Mouse (Mus musculus) hindbrain, embryonic 15.5 days (tissue): ENCODE measurements around the gene Foxp1. TPM values are rescaled to one million over a fixed set of nuclear protein-coding genes. Genes with fewer than 3 reads are reported as not detected.

Experiments
- ATAC-seq: fragments of 200-750 bp; cut with Nextera tagmentation; 2 replicates; pipeline ENCODE4 v1.8.0; 2017; ENCODE audit warnings: low read depth, moderate number of reproducible peaks, moderate TSS enrichment; ENCODE audit not compliant: low FRiP score
- H3K27ac ChIP-seq: fragments of 300-500 bp; sonication (generic); replicated peaks from 2 replicates; pipeline ENCODE4 v1.5.1; 2015; ENCODE audit warnings: mild to moderate bottlenecking, inconsistent platforms
- H3K27me3 ChIP-seq: fragments of 300-500 bp; sonication (generic); 2 replicates; pipeline ENCODE4 v1.6.1; 2015; ENCODE audit warnings: control low read depth, inconsistent platforms
- H3K36me3 ChIP-seq: fragments of 300-500 bp; sonication (generic); 2 replicates; pipeline ENCODE4 v1.6.1; 2015; ENCODE audit warnings: control low read depth, inconsistent platforms
- H3K4me1 ChIP-seq: fragments of 300-500 bp; sonication (generic); replicated peaks from 2 replicates; pipeline ENCODE4 v1.6.1; 2015; ENCODE audit warnings: control low read depth, inconsistent platforms
- H3K4me2 ChIP-seq: fragments of 300-500 bp; sonication (generic); 2 replicates; pipeline ENCODE4 v1.6.1; 2015; ENCODE audit warnings: moderate library complexity, mild to moderate bottlenecking, inconsistent platforms
- H3K4me3 ChIP-seq: fragments of 300-500 bp; sonication (generic); 2 replicates; pipeline ENCODE4 v1.5.1; 2015; ENCODE audit warnings: mild to moderate bottlenecking, inconsistent platforms
- H3K9ac ChIP-seq: fragments of 300-500 bp; sonication (generic); 2 replicates; pipeline ENCODE4 v1.6.1; 2015; ENCODE audit warnings: inconsistent platforms
- H3K9me3 ChIP-seq: fragments of 300-500 bp; sonication (generic); 2 replicates; pipeline ENCODE4 v1.6.1; 2016; ENCODE audit warnings: control low read depth, inconsistent platforms
- WGBS: fragments of 180-500 bp; shearing (Covaris S2); methylation state at CpG from one replicate; pipeline ENCODE4 v1.1.7; 2015; 5-methylcytosine and 5-hydroxymethylcytosine counted together
- polyA plus RNA-seq: library from polyadenylated mRNA; unstranded; fragments of >200 nt; fragmentation: Nextera tagmentation; extraction: Ambion mirVana; gene quantifications from 2 replicates; pipeline ENCODE4 v1.2.1, GENCODE M21; 2015

The Foxp1 gene
- polyA plus RNA-seq, 1 experiment from 2014 or later = 74.2 TPM

GRCm38 (mm10) chr6:99070710-99071109, 451.8 kb downstream of the Foxp1 start:
- WGBS = 77% methylated on average over 5 of the region's 5 CpGs
- no peak overlapping the region for H3K9ac ChIP-seq
- H3K27ac ChIP-seq = no peak overlapping the region
- 0 out of 2 replicates have a peak, but pooled peaks cover 5% of the 10 kb centered on the region for H3K4me1 ChIP-seq
- ATAC-seq = no peak
- H3K4me3 ChIP-seq = no peak overlapping the region
- H3K27me3 ChIP-seq = no peaks in the 10 kb centered on the region
- no peaks in the 10 kb centered on the region for H3K9me3 ChIP-seq
- H3K4me2 ChIP-seq = no peak overlapping the region
- H3K36me3 ChIP-seq = peaks cover 9% of the 10 kb centered on the region

- ATAC-seq = no peak
- 97% methylated on average over 1 of the region's 1 CpGs for WGBS
- H3K4me1 ChIP-seq = 0 out of 2 replicates have a peak, but pooled peaks cover 5% of the 10 kb centered on the region
- no peak overlapping the region for H3K4me2 ChIP-seq
- H3K27me3 ChIP-seq = no peaks in the 10 kb centered on the region
- no peak overlapping the region for H3K4me3 ChIP-seq
- H3K9ac ChIP-seq = no peak overlapping the region
- no peak overlapping the region for H3K27ac ChIP-seq
- no peaks in the 10 kb centered on the region for H3K9me3 ChIP-seq
- H3K36me3 ChIP-seq = 0 out of 2 replicates have a peak, but pooled peaks cover 5% of the 10 kb centered on the region
Observed at GRCm38 (mm10) chr6:99069726-99070125, 452.8 kb downstream of the Foxp1 start.

- H3K4me3 ChIP-seq = no peak overlapping the region
- no peak overlapping the region for H3K27ac ChIP-seq
- H3K9ac ChIP-seq = no peak overlapping the region
- no peak overlapping the region for H3K4me2 ChIP-seq
- H3K36me3 ChIP-seq = no peaks in the 10 kb centered on the region
- H3K9me3 ChIP-seq = no peaks in the 10 kb centered on the region
- WGBS = 56% methylated on average over 9 of the region's 9 CpGs
- H3K4me1 ChIP-seq = 0 out of 2 replicates have a peak, but pooled peaks cover 5% of the 10 kb centered on the region
- no peaks in the 10 kb centered on the region for H3K27me3 ChIP-seq
- ATAC-seq = no peak
Observed at GRCm38 (mm10) chr6:99065569-99066353, 456.8 kb downstream of the Foxp1 start.

GRCm38 (mm10) chr6:99063982-99064484, 458.5 kb downstream of the Foxp1 start:
- H3K27me3 ChIP-seq = no peaks in the 10 kb centered on the region
- no peak overlapping the region for H3K4me2 ChIP-seq
- no peak for ATAC-seq
- 0 out of 2 replicates have a peak, but pooled peaks cover 5% of the 10 kb centered on the region for H3K4me1 ChIP-seq
- H3K4me3 ChIP-seq = no peak overlapping the region
- H3K9me3 ChIP-seq = no peaks in the 10 kb centered on the region
- H3K9ac ChIP-seq = no peak overlapping the region
- H3K36me3 ChIP-seq = no peaks in the 10 kb centered on the region
- 90% methylated on average over 10 of the region's 10 CpGs for WGBS
- no peak overlapping the region for H3K27ac ChIP-seq

GRCm38 (mm10) chr6:99062931-99063330, 459.6 kb downstream of the Foxp1 start:
- Histone ChIP-seq H3K9ac (no peak overlapping the region), H3K4me1 (0 out of 2 replicates have a peak, but pooled peaks cover 2% of the 10 kb centered on the region)

GRCm38 (mm10) chr6:99058688-99059087, 463.8 kb downstream of the Foxp1 start:
- Histone ChIP-seq H3K36me3 (no peaks in the 10 kb centered on the region), H3K4me1 (no peaks in the 10 kb centered on the region), H3K9ac (no peak overlapping the region), H3K27ac (no peak overlapping the region), H3K4me2 (no peak overlapping the region), H3K4me3 (no peak overlapping the region), H3K9me3 (no peaks in the 10 kb centered on the region), H3K27me3 (no peaks in the 10 kb centered on the region)
- ATAC-seq = no peak
- 56% methylated on average over 3 of the region's 3 CpGs for WGBS

More at GRCm38 (mm10) chr6:99062931-99063330, 459.6 kb downstream of the Foxp1 start:
- no peak for ATAC-seq
- Histone ChIP-seq H3K4me2 (no peak overlapping the region), H3K4me3 (no peak overlapping the region), H3K27ac (no peak overlapping the region), H3K9me3 (no peaks in the 10 kb centered on the region), H3K27me3 (no peaks in the 10 kb centered on the region), H3K36me3 (no peaks in the 10 kb centered on the region)
- WGBS = 91% methylated on average over 8 of the region's 8 CpGs

- no peaks in the 10 kb centered on the region for H3K9me3 ChIP-seq
- H3K4me3 ChIP-seq = no peak overlapping the region
- no peak for ATAC-seq
- H3K4me2 ChIP-seq = no peak overlapping the region
- no peaks in the 10 kb centered on the region for H3K36me3 ChIP-seq
- no peak overlapping the region for H3K9ac ChIP-seq
- H3K4me1 ChIP-seq = no peaks in the 10 kb centered on the region
- WGBS = 93% methylated on average over 4 of the region's 4 CpGs
- H3K27ac ChIP-seq = no peak overlapping the region
- H3K27me3 ChIP-seq = no peaks in the 10 kb centered on the region
Observed at GRCm38 (mm10) chr6:99057113-99057553, 465.4 kb downstream of the Foxp1 start.

GRCm38 (mm10) chr6:99056379-99056778, 466.1 kb downstream of the Foxp1 start:
- Histone ChIP-seq H3K4me2 (no peak overlapping the region), H3K4me3 (no peak overlapping the region), H3K9me3 (no peaks in the 10 kb centered on the region), H3K9ac (no peak overlapping the region), H3K27ac (no peak overlapping the region), H3K27me3 (no peaks in the 10 kb centered on the region), H3K36me3 (no peaks in the 10 kb centered on the region), H3K4me1 (no peaks in the 10 kb centered on the region)
- 79% methylated on average over 2 of the region's 2 CpGs for WGBS
- no peak for ATAC-seq

- H3K9ac ChIP-seq = no peak overlapping the region
- no peak overlapping the region for H3K4me2 ChIP-seq
- no peaks in the 10 kb centered on the region for H3K36me3 ChIP-seq
- H3K27me3 ChIP-seq = no peaks in the 10 kb centered on the region
- no peak for ATAC-seq
- H3K4me1 ChIP-seq = no peaks in the 10 kb centered on the region
- no peak overlapping the region for H3K4me3 ChIP-seq
- H3K27ac ChIP-seq = no peak overlapping the region
- H3K9me3 ChIP-seq = no peaks in the 10 kb centered on the region
- WGBS = 87% methylated on average over 2 of the region's 2 CpGs
Observed at GRCm38 (mm10) chr6:99053998-99054397, 468.5 kb downstream of the Foxp1 start.

GRCm38 (mm10) chr6:99053111-99053510, 469.4 kb downstream of the Foxp1 start:
- WGBS = 87% methylated on average over 7 of the region's 7 CpGs
- Histone ChIP-seq H3K27me3 (no peaks in the 10 kb centered on the region), H3K4me2 (no peak overlapping the region), H3K27ac (no peak overlapping the region), H3K36me3 (no peaks in the 10 kb centered on the region), H3K9ac (no peak overlapping the region), H3K4me3 (no peak overlapping the region), H3K4me1 (no peaks in the 10 kb centered on the region), H3K9me3 (no peaks in the 10 kb centered on the region)
- ATAC-seq = no peak

- H3K36me3 ChIP-seq = no peaks in the 10 kb centered on the region
- no peak overlapping the region for H3K27ac ChIP-seq
- no peaks in the 10 kb centered on the region for H3K9me3 ChIP-seq
Observed at GRCm38 (mm10) chr6:99051724-99052123, 470.8 kb downstream of the Foxp1 start.

GRCm38 (mm10) chr6:99050288-99051006, 472.1 kb downstream of the Foxp1 start:
- Histone ChIP-seq H3K4me2 (no peak overlapping the region), H3K27ac (no peak overlapping the region), H3K27me3 (no peaks in the 10 kb centered on the region), H3K9ac (no peak overlapping the region), H3K9me3 (no peaks in the 10 kb centered on the region), H3K4me3 (no peak overlapping the region), H3K36me3 (no peaks in the 10 kb centered on the region), H3K4me1 (no peaks in the 10 kb centered on the region)
- no peak for ATAC-seq
- 90% methylated on average over 3 of the region's 3 CpGs for WGBS

More at GRCm38 (mm10) chr6:99051724-99052123, 470.8 kb downstream of the Foxp1 start:
- ATAC-seq = no peak
- Histone ChIP-seq H3K4me2 (no peak overlapping the region), H3K27me3 (no peaks in the 10 kb centered on the region), H3K4me1 (no peaks in the 10 kb centered on the region), H3K4me3 (no peak overlapping the region), H3K9ac (no peak overlapping the region)
